17 mouse cellular contexts compared by ENCODE assay signal in the genomic region with DNA sequence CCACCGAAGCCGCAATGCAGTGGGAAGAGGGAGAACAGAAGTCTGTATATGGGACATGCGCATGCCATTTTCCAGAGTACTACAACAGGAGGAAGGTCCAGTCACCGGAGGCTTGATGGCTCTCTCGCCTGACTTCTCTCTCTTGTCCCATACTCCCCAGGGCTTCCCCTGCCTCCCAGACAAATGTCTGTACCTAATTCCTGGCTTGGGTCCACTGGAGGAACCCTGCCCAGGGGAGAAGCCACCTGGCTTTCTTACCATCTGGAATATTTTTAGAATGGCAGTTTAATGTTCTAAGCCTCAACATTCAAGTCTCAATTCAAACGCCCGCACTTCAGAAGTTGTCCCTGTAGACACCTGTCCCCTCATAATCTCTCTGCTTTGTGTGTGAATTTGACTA.
DNase-seq lines count a peak whose midpoint lies in the region; ATAC-seq lines count a peak whose summit lies in the region.
"Had no signal": no experiment of that assay in that cellular context is flagged by ENCODE, and none has a peak within 500 bp of the region (broad histone marks: within the 10 kb centered on the region; RNA-seq: fewer than 3 reads in every experiment).

No protein-coding gene starts in this region.

- DNase-seq in cerebellum, adult 11-12 months, result peak; percentile 30
- DNase-seq in cerebellum, adult 9-10 months, result peak; percentile 50
- DNase-seq in cerebellum, postnatal 14 days, result no peak
- peak; percentile 46 to 61 for DNase-seq in cerebellum, postnatal 25 days
- no peak for DNase-seq in cerebellum, adult 9-11 months
- DNase-seq in brain, adult 2 months (ENCODE audit: low read depth, low spot score), result peak; percentile 29
- DNase-seq: adrenal gland, adult 8-10 months; adrenal gland, postnatal 25 days; B cell, adult 2 months; cerebellum, adult 11 months; forebrain, postnatal 0 days had no signal

- no peak for ATAC-seq in cerebellum, adult (ENCODE audit: insufficient number of reproducible peaks, low FRiP score, low TSS enrichment)
- ATAC-seq: activated CD4-positive, CD25-positive, alpha-beta regulatory T cell, adult 4 months; CD4-positive, CD25-positive, alpha-beta regulatory T cell, adult 4 months; forebrain, embryonic 13.5 days; forebrain, embryonic 15.5 days; forebrain, postnatal 0 days; Patski had no signal

Comparison
In these comparisons a context has a peak if more than half of its experiments do, and no peak if none do; other contexts are left out.
1. DNase-seq: peak in cerebellum, adult 11-12 months (single experiment), cerebellum, adult 9-10 months (single experiment), cerebellum, postnatal 25 days (2 of 2) and brain, adult 2 months (single experiment); none in cerebellum, postnatal 14 days (0 of 2) and cerebellum, adult 9-11 months (single experiment).